8 mouse cellular contexts compared by ENCODE assay signal in genomic region chr17:35090166-35090932, GRCm38 (mm10). TPM values are rescaled to one million over a fixed set of nuclear protein-coding genes. Genes with fewer than 3 reads are reported as not detected.
A peak's percentile ranks its signal among the peaks of the same experiment; 100 is the strongest.
DNase-seq lines count a peak whose midpoint lies in the region; ATAC-seq and TF ChIP-seq lines count a peak whose summit lies in the region.

No protein-coding gene starts in this region.

- peak; percentile 9 for DNase-seq in kidney, adult 18-20 months
- DNase-seq in kidney, adult 8-10 months = no peak
- DNase-seq in brain, embryonic 14.5 days (ENCODE audit: low read depth) = peak; percentile 78
- DNase-seq in thymus, postnatal 36 days = no peak
- no peak for DNase-seq in urinary bladder, postnatal 4 days (ENCODE audit: low spot score in 2 of 2)

- H3K27me3 ChIP-seq in forebrain, embryonic 12.5 days = peaks cover under 1% of the 10 kb centered on the region; the same call in 1 of the 2 replicates
- no peaks in the 10 kb centered on the region for H3K27me3 ChIP-seq in intestine, embryonic 16.5 days (replicated peaks; ENCODE audit: control insufficient read depth, insufficient read depth, low read length)
- H3K27me3 ChIP-seq in myocyte (ENCODE audit: control insufficient read depth, insufficient read depth, insufficient read length) = no peaks in the 10 kb centered on the region

- no peak overlapping the region for H3K27ac ChIP-seq in forebrain, embryonic 12.5 days
- no peak overlapping the region for H3K27ac ChIP-seq in intestine, embryonic 16.5 days (ENCODE audit: low read length)

- no peak for TF ChIP-seq CTCF in brain, embryonic 14.5 days (IDR thresholded peaks at IDR 0.05; ENCODE audit: borderline replicate concordance, extremely low read depth, insufficient read depth, insufficient read length)

- H3K4me1 ChIP-seq in forebrain, embryonic 12.5 days = peaks cover 13% of the 10 kb centered on the region
- H3K4me1 ChIP-seq in intestine, embryonic 16.5 days (ENCODE audit: control insufficient read depth, insufficient read depth, low read length) = peaks cover 7% of the 10 kb centered on the region; the same call in 1 of the 2 replicates

- peak overlapping the region; percentile 68 for H3K9ac ChIP-seq in forebrain, embryonic 12.5 days
- peak overlapping the region; percentile 92 for H3K9ac ChIP-seq in intestine, embryonic 16.5 days (ENCODE audit: low read depth, low read length)

- peaks cover 13% of the 10 kb centered on the region for H3K79me2 ChIP-seq in myocyte (ENCODE audit: control insufficient read depth, insufficient read depth)

- H3K4me3 ChIP-seq in forebrain, embryonic 12.5 days (replicated peaks) = peak overlapping the region; percentile 55
- peak overlapping the region; percentile 66 for H3K4me3 ChIP-seq in intestine, embryonic 16.5 days (ENCODE audit: low read length)
- H3K4me3 ChIP-seq in myocyte = peak overlapping the region; percentile 47

- peaks cover 35% of the 10 kb centered on the region for H3K36me3 ChIP-seq in forebrain, embryonic 12.5 days (replicated peaks)
- peaks cover 7% of the 10 kb centered on the region; the same call in 1 of the 2 replicates for H3K36me3 ChIP-seq in intestine, embryonic 16.5 days (ENCODE audit: control insufficient read depth, insufficient read depth, low read length)
- no peaks in the 10 kb centered on the region for H3K36me3 ChIP-seq in myocyte (ENCODE audit: control insufficient read depth, insufficient read depth)

- H3ac ChIP-seq in myocyte (ENCODE audit: control insufficient read depth, insufficient read length) = no peak overlapping the region

- no peak for TF ChIP-seq POLR2A in brain, embryonic 14.5 days (IDR thresholded peaks at IDR 0.05; ENCODE audit: borderline replicate concordance, extremely low read depth, insufficient read depth, insufficient read length, poor library complexity, severe bottlenecking)
- TF ChIP-seq POLR2A in myocyte (IDR thresholded peaks at IDR 0.05; ENCODE audit: insufficient read length, low read depth) = no peak

- 78% methylated on average over 8 of the region's 8 CpGs for WGBS in forebrain, embryonic 12.5 days
- WGBS in intestine, embryonic 16.5 days = 63% methylated on average over 8 of the region's 8 CpGs

- peak overlapping the region; percentile 62 for H3K4me2 ChIP-seq in forebrain, embryonic 12.5 days
- H3K4me2 ChIP-seq in intestine, embryonic 16.5 days (ENCODE audit: low read depth, low read length) = peak overlapping the region; percentile 63
- peak overlapping the region; percentile 100 for H3K4me2 ChIP-seq in myocyte (ENCODE audit: low read depth)

- no peak for ATAC-seq in forebrain, embryonic 12.5 days (ENCODE audit: low FRiP score)
- no peak for ATAC-seq in intestine, embryonic 16.5 days

- no peaks in the 10 kb centered on the region for H3K9me3 ChIP-seq in forebrain, embryonic 12.5 days
- H3K9me3 ChIP-seq in intestine, embryonic 16.5 days (ENCODE audit: control insufficient read depth, low read length) = no peaks in the 10 kb centered on the region

TF ChIP-seq in myocyte, 11 proteins besides CTCF, POLR2A, EP300 and RAD21:
- peak in 2 of 3 experiments; percentile 25 to 28 for TF ChIP-seq MYOD1 (IDR thresholded peaks at IDR 0.05; ENCODE audit: control insufficient read depth in 1 of 3, insufficient read length in 2 of 3, low read depth in 2 of 3)
- TF ChIP-seq REST (IDR thresholded peaks at IDR 0.05; ENCODE audit: insufficient read depth, insufficient read length) = no peak

RNA-seq across cellular contexts. Expression of gene Abhd16a, which starts 1.3 kb away (rescaled TPM):
- 91.0 and 135 TPM in 2 replicates for polyA plus RNA-seq in brain, embryonic 14.5 days (2012; rRNA removed)
- polyA plus RNA-seq in forebrain, embryonic 12.5 days (2016; fragmentation: Nextera tagmentation; extraction: Ambion mirVana) = 59.2 and 70.7 TPM in 2 replicates
- 107 and 108 TPM in 2 replicates for polyA plus RNA-seq in intestine, embryonic 16.5 days (2015; fragmentation: Nextera tagmentation; extraction: Ambion mirVana)
- 64.7 TPM for polyA plus RNA-seq in myocyte (2012; fragmentation: generic; extraction: Trizol)

RNA-seq across cellular contexts. Expression of gene Ly6g6f, which starts 4.9 kb away (rescaled TPM):
- 0.15 and 0.30 TPM in 2 replicates for polyA plus RNA-seq in brain, embryonic 14.5 days (2012; rRNA removed)
- polyA plus RNA-seq in forebrain, embryonic 12.5 days (2016; fragmentation: Nextera tagmentation; extraction: Ambion mirVana) = 0.17 and 0.18 TPM in 2 replicates
- polyA plus RNA-seq in intestine, embryonic 16.5 days (2015; fragmentation: Nextera tagmentation; extraction: Ambion mirVana) = 0.16 and 0.23 TPM in 2 replicates
- not detected for polyA plus RNA-seq in myocyte (2012; fragmentation: generic; extraction: Trizol)

RNA-seq across cellular contexts. Expression of gene Ly6g6d, which starts 12.5 kb away (rescaled TPM):
- 1.8 and 2.7 TPM in 2 replicates for polyA plus RNA-seq in brain, embryonic 14.5 days (2012; rRNA removed)
- 0.29 and 1.6 TPM in 2 replicates for polyA plus RNA-seq in forebrain, embryonic 12.5 days (2016; fragmentation: Nextera tagmentation; extraction: Ambion mirVana)
- 4.3 and 5.6 TPM in 2 replicates for polyA plus RNA-seq in intestine, embryonic 16.5 days (2015; fragmentation: Nextera tagmentation; extraction: Ambion mirVana)
- not detected for polyA plus RNA-seq in myocyte (2012; fragmentation: generic; extraction: Trizol)

RNA-seq across cellular contexts. Expression of gene Ly6g6e, which starts 13.6 kb away (rescaled TPM):
- 1.2 and 12.4 TPM in 2 replicates for polyA plus RNA-seq in brain, embryonic 14.5 days (2012; rRNA removed)
- polyA plus RNA-seq in forebrain, embryonic 12.5 days (2016; fragmentation: Nextera tagmentation; extraction: Ambion mirVana) = 0.28 and 0.50 TPM in 2 replicates
- 3.4 and 3.8 TPM in 2 replicates for polyA plus RNA-seq in intestine, embryonic 16.5 days (2015; fragmentation: Nextera tagmentation; extraction: Ambion mirVana)
- polyA plus RNA-seq in myocyte (2012; fragmentation: generic; extraction: Trizol) = not detected

RNA-seq across cellular contexts. Expression of gene Ly6g5c, which starts 17.7 kb away (rescaled TPM):
- polyA plus RNA-seq in brain, embryonic 14.5 days (2012; rRNA removed) = not detected in 2 replicates
- not detected in 2 replicates for polyA plus RNA-seq in forebrain, embryonic 12.5 days (2016; fragmentation: Nextera tagmentation; extraction: Ambion mirVana)
- polyA plus RNA-seq in intestine, embryonic 16.5 days (2015; fragmentation: Nextera tagmentation; extraction: Ambion mirVana) = not detected in 2 replicates
- not detected for polyA plus RNA-seq in myocyte (2012; fragmentation: generic; extraction: Trizol)

Comparison
In these comparisons a context has a peak if more than half of its experiments do, and no peak if none do; other contexts are left out.
1. DNase-seq: peak in kidney, adult 18-20 months (single experiment) and brain, embryonic 14.5 days (single experiment); none in kidney, adult 8-10 months (0 of 2), thymus, postnatal 36 days (0 of 2) and urinary bladder, postnatal 4 days (0 of 2).
2. Peak in every context shown above with its lines, with median percentiles within 50 percentile points of each other: H3K4me2 ChIP-seq and H3K4me3 ChIP-seq.